Mouse (Mus musculus): Measurements from ENCODE around the gene Kcnab2. TPM values are rescaled to one million over a fixed set of nuclear protein-coding genes. Genes with fewer than 3 reads are reported as not detected.

Gene Kcnab2
- 10.5 and 11.0 TPM in 2 replicates for polyA plus RNA-seq (2014; fragmentation: Nextera tagmentation; extraction: Ambion mirVana)

- peak within 1 kb of the TSS; percentile 95 for H3K9ac ChIP-seq (ENCODE audit: low read length)
- peak within 1 kb of the TSS; percentile 80 for H3K27ac ChIP-seq (ENCODE audit: low read depth, low read length)
- H3K4me2 ChIP-seq = peak within 1 kb of the TSS; percentile 82
- under 1% methylated on average over 62 of the region's 63 CpGs for WGBS
- peaks cover 6% of the 10 kb centered on the region; the same call in 1 of the 2 replicates for H3K27me3 ChIP-seq (ENCODE audit: control insufficient read depth, insufficient read depth, low read length)
- DNase-seq (ENCODE audit: low spot score, missing footprints) (peak; percentile 100), ATAC-seq (ENCODE audit: low FRiP score) (peak; percentile 96)
- H3K4me3 ChIP-seq (ENCODE audit: low read depth, low read length) = peak within 1 kb of the TSS; percentile 80
- peaks cover 19% of the 10 kb centered on the region for H3K4me1 ChIP-seq (ENCODE audit: control insufficient read depth, insufficient read depth, low read length)
- no peaks in the 10 kb centered on the region; the same call in 1 of the 2 replicates for H3K9me3 ChIP-seq (ENCODE audit: control insufficient read depth, low read length)
- no peaks in the 10 kb centered on the region for H3K36me3 ChIP-seq (ENCODE audit: control insufficient read depth, insufficient read depth, low read length)
These were observed at the start of gene Kcnab2 for GRCm38 (mm10) chr4:152477466-152478223. Gene Kcnab2, minus strand, starts transcription at chr4:152477871.

DNA sequence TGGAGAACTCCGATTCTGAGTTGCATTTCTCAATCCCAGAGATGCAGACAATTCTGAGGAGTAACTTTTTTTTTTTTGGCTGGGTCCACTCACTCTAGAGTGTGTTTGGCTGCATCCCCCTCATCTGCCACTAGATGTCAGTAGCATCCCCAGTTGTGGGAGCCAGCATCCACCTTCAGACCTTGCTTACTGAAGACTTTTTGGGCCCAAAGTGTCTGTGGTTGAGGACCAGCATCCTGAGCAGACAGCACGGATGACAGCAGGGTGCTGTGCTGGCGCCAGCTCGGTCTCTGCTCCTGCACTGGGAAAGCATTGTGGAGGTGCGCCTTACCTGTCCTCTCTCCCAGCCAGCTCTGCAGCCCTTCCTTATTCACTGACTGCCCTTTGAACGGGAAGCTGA, 42.4 kb upstream of the Kcnab2 start:
- Histone ChIP-seq H3K9ac (ENCODE audit: low read length) (no peak overlapping the region), H3K9me3 (ENCODE audit: control insufficient read depth, low read length) (no peaks in the 10 kb centered on the region), H3K36me3 (ENCODE audit: control insufficient read depth, insufficient read depth, low read length) (no peaks in the 10 kb centered on the region), H3K4me3 (ENCODE audit: low read depth, low read length) (no peak overlapping the region), H3K4me1 (ENCODE audit: control insufficient read depth, insufficient read depth, low read length) (no peaks in the 10 kb centered on the region), H3K4me2 (no peak overlapping the region), H3K27ac (ENCODE audit: low read depth, low read length) (no peak overlapping the region), H3K27me3 (ENCODE audit: control insufficient read depth, insufficient read depth, low read length) (no peaks in the 10 kb centered on the region)
- DNase-seq (ENCODE audit: low spot score, missing footprints) (peak; percentile 96), ATAC-seq (ENCODE audit: low FRiP score) (no peak)
- WGBS = 43% methylated on average over 6 of the region's 6 CpGs

GRCm38 (mm10) chr4:152519106-152519505, 41.4 kb upstream of the Kcnab2 start:
- Histone ChIP-seq H3K9ac (ENCODE audit: low read length) (no peak overlapping the region), H3K4me1 (ENCODE audit: control insufficient read depth, insufficient read depth, low read length) (no peaks in the 10 kb centered on the region), H3K27ac (ENCODE audit: low read depth, low read length) (no peak overlapping the region), H3K27me3 (ENCODE audit: control insufficient read depth, insufficient read depth, low read length) (no peaks in the 10 kb centered on the region), H3K9me3 (ENCODE audit: control insufficient read depth, low read length) (no peaks in the 10 kb centered on the region), H3K4me3 (ENCODE audit: low read depth, low read length) (no peak overlapping the region), H3K4me2 (no peak overlapping the region), H3K36me3 (ENCODE audit: control insufficient read depth, insufficient read depth, low read length) (no peaks in the 10 kb centered on the region)
- DNase-seq (ENCODE audit: low spot score, missing footprints) = no peak
- 86% methylated on average over 10 of the region's 10 CpGs for WGBS
- no peak for ATAC-seq (ENCODE audit: low FRiP score)

- H3K4me3 ChIP-seq (ENCODE audit: low read depth, low read length) = no peak overlapping the region
- no peak overlapping the region for H3K4me2 ChIP-seq
- H3K36me3 ChIP-seq (ENCODE audit: control insufficient read depth, insufficient read depth, low read length) = no peaks in the 10 kb centered on the region
- WGBS = 70% methylated on average over 7 of the region's 7 CpGs
- DNase-seq (ENCODE audit: low spot score, missing footprints) (peak; percentile 51), ATAC-seq (ENCODE audit: low FRiP score) (no peak)
- peaks cover 2% of the 10 kb centered on the region; the same call in 1 of the 2 replicates for H3K4me1 ChIP-seq (ENCODE audit: control insufficient read depth, insufficient read depth, low read length)
- no peaks in the 10 kb centered on the region for H3K27me3 ChIP-seq (ENCODE audit: control insufficient read depth, insufficient read depth, low read length)
- no peak overlapping the region for H3K9ac ChIP-seq (ENCODE audit: low read length)
- no peaks in the 10 kb centered on the region for H3K9me3 ChIP-seq (ENCODE audit: control insufficient read depth, low read length)
- no peak overlapping the region for H3K27ac ChIP-seq (ENCODE audit: low read depth, low read length)
These were observed 37.2 kb upstream of the Kcnab2 start for GRCm38 (mm10) chr4:152514884-152515283.

DNA sequence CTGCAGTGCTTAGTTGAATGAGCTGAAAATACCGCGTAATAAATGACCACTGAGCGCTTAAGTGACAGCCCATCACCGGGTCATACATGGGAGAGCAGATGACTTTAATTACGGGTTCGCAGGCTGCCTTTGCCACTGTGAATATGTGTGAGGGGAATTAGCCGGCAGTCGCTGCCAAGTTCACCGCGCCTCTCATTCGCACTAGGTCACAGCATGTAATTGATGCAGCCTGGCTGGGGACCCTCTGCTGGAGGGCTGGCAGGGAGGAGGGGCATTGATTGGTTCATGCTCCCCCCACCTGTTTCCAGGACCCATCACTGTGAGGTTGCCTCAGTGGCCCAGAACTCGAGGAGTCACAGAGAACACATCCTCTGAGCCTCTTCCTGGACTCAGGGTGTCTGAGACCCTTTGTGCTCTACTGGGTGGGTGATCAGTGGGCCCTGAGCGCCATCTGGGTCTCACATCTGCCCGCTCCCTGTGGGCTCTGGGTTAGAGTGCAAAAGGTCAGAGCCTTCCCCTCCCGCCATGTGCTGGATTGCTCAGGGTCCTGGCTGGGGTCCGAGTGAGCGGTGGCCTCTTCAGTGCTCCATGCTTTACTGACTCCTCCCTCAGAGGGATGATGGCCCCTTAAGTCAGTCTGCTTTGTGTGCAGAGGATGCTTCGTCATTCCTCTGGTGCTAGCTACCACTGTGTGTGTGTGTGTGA, 34.7 kb upstream of the Kcnab2 start:
- H3K27ac ChIP-seq (ENCODE audit: low read depth, low read length) = no peak overlapping the region
- DNase-seq (ENCODE audit: low spot score, missing footprints) (peak; percentile 81), ATAC-seq (ENCODE audit: low FRiP score) (peak; percentile 52; the same call in 1 of the 2 replicates)
- H3K9me3 ChIP-seq (ENCODE audit: control insufficient read depth, low read length) = no peaks in the 10 kb centered on the region
- H3K4me2 ChIP-seq = no peak overlapping the region
- H3K4me1 ChIP-seq (ENCODE audit: control insufficient read depth, insufficient read depth, low read length) = peaks cover 2% of the 10 kb centered on the region; the same call in 1 of the 2 replicates
- no peaks in the 10 kb centered on the region for H3K27me3 ChIP-seq (ENCODE audit: control insufficient read depth, insufficient read depth, low read length)
- H3K9ac ChIP-seq (ENCODE audit: low read length) = no peak overlapping the region
- H3K4me3 ChIP-seq (ENCODE audit: low read depth, low read length) = no peak overlapping the region
- WGBS = 71% methylated on average over 18 of the region's 18 CpGs
- no peaks in the 10 kb centered on the region for H3K36me3 ChIP-seq (ENCODE audit: control insufficient read depth, insufficient read depth, low read length)

DNA sequence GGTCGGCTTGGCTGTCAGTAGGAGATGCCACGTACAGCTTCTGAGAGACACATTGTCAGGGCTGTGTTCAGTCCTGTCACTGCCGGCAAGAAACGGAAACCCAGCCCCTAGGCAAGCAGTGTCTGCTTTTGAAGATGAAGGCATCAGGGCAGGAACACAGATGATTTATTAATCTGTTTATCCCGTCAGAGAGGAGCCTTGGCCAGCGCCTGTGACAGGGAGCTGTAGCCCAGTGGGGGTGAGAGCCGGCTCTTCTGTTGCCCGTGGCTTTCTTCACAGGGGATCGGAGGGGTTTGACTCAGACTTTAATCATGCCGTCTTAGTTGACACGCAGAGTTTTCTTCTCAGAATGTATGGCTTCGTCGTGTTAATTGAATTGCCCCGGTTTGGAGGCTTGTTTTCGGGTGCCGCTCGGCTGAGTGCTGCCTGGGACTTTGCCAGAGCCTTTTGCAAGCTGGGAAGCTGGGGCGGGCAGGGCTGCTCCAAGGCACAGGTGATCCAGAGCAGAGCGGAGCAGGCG, 16.7 kb upstream of the Kcnab2 start:
- no peak overlapping the region for H3K4me3 ChIP-seq (ENCODE audit: low read depth, low read length)
- H3K36me3 ChIP-seq (ENCODE audit: control insufficient read depth, insufficient read depth, low read length) = peaks cover 6% of the 10 kb centered on the region
- no peak overlapping the region for H3K9ac ChIP-seq (ENCODE audit: low read length)
- no peak for DNase-seq (ENCODE audit: low spot score, missing footprints)
- WGBS = 55% methylated on average over 20 of the region's 20 CpGs
- H3K27me3 ChIP-seq (ENCODE audit: control insufficient read depth, insufficient read depth, low read length) = no peaks in the 10 kb centered on the region
- no peak overlapping the region for H3K4me2 ChIP-seq
- ATAC-seq (ENCODE audit: low FRiP score) = no peak
- H3K9me3 ChIP-seq (ENCODE audit: control insufficient read depth, low read length) = no peaks in the 10 kb centered on the region
- no peak overlapping the region for H3K27ac ChIP-seq (ENCODE audit: low read depth, low read length)
- no peaks in the 10 kb centered on the region for H3K4me1 ChIP-seq (ENCODE audit: control insufficient read depth, insufficient read depth, low read length)

GRCm38 (mm10) chr4:152491250-152491899, 13.7 kb upstream of the Kcnab2 start:
- Histone ChIP-seq H3K27me3 (ENCODE audit: control insufficient read depth, insufficient read depth, low read length) (no peaks in the 10 kb centered on the region), H3K9ac (ENCODE audit: low read length) (no peak overlapping the region), H3K27ac (ENCODE audit: low read depth, low read length) (no peak overlapping the region), H3K4me2 (no peak overlapping the region), H3K4me1 (ENCODE audit: control insufficient read depth, insufficient read depth, low read length) (no peaks in the 10 kb centered on the region), H3K9me3 (ENCODE audit: control insufficient read depth, low read length) (no peaks in the 10 kb centered on the region), H3K4me3 (ENCODE audit: low read depth, low read length) (no peak overlapping the region), H3K36me3 (ENCODE audit: control insufficient read depth, insufficient read depth, low read length) (no peaks in the 10 kb centered on the region)
- WGBS = 49% methylated on average over 15 of the region's 15 CpGs
- DNase-seq (ENCODE audit: low spot score, missing footprints) (peak; percentile 95), ATAC-seq (ENCODE audit: low FRiP score) (no peak; the same call in 1 of the 2 replicates)

GRCm38 (mm10) chr4:152490311-152490710, 12.6 kb upstream of the Kcnab2 start:
- H3K4me3 ChIP-seq (ENCODE audit: low read depth, low read length) = no peak overlapping the region
- ATAC-seq (ENCODE audit: low FRiP score) (no peak), DNase-seq (ENCODE audit: low spot score, missing footprints) (no peak)
- 89% methylated on average over 14 of the region's 14 CpGs for WGBS
- H3K4me2 ChIP-seq = no peak overlapping the region
- H3K36me3 ChIP-seq (ENCODE audit: control insufficient read depth, insufficient read depth, low read length) = no peaks in the 10 kb centered on the region
- no peak overlapping the region for H3K27ac ChIP-seq (ENCODE audit: low read depth, low read length)
- H3K27me3 ChIP-seq (ENCODE audit: control insufficient read depth, insufficient read depth, low read length) = no peaks in the 10 kb centered on the region
- H3K9ac ChIP-seq (ENCODE audit: low read length) = no peak overlapping the region
- H3K4me1 ChIP-seq (ENCODE audit: control insufficient read depth, insufficient read depth, low read length) = no peaks in the 10 kb centered on the region
- no peaks in the 10 kb centered on the region for H3K9me3 ChIP-seq (ENCODE audit: control insufficient read depth, low read length)

Measured in midbrain, embryonic 11.5 days (tissue).